Mouse (Mus musculus): ENCODE data around the gene Msi2.

Gene Msi2

GRCm38 (mm10) chr11:88614527-88615305, 103.6 kb downstream of the Msi2 start:
- DNase-seq (ENCODE audit: low spot score), result no peak

GRCm38 (mm10) chr11:88613771-88614526, 104.4 kb downstream of the Msi2 start:
- no peak for DNase-seq (ENCODE audit: low spot score)

- DNase-seq (ENCODE audit: low spot score), result no peak
Observed at GRCm38 (mm10) chr11:88613008-88613407, 105.3 kb downstream of the Msi2 start.

GRCm38 (mm10) chr11:88612141-88612540, 106.2 kb downstream of the Msi2 start:
- DNase-seq (ENCODE audit: low spot score), result no peak

- no peak for DNase-seq (ENCODE audit: low spot score)
Observed at GRCm38 (mm10) chr11:88610809-88611208, 107.5 kb downstream of the Msi2 start.

- DNase-seq (ENCODE audit: low spot score), result no peak
Observed at GRCm38 (mm10) chr11:88610112-88610511, 108.2 kb downstream of the Msi2 start.

- no peak for DNase-seq (ENCODE audit: low spot score)
Observed at GRCm38 (mm10) chr11:88608584-88608983, 109.7 kb downstream of the Msi2 start.

GRCm38 (mm10) chr11:88607725-88608383, 110.5 kb downstream of the Msi2 start:
- DNase-seq (ENCODE audit: low spot score), result no peak

- DNase-seq (ENCODE audit: low spot score), result no peak
Observed at GRCm38 (mm10) chr11:88605771-88606170, 112.5 kb downstream of the Msi2 start.

- DNase-seq (ENCODE audit: low spot score), result no peak
Observed at GRCm38 (mm10) chr11:88605098-88605525, 113.2 kb downstream of the Msi2 start.

- DNase-seq (ENCODE audit: low spot score), result no peak
Observed at GRCm38 (mm10) chr11:88604635-88605034, 113.7 kb downstream of the Msi2 start.

GRCm38 (mm10) chr11:88603366-88603765, 114.9 kb downstream of the Msi2 start:
- DNase-seq (ENCODE audit: low spot score), result no peak

GRCm38 (mm10) chr11:88602471-88603120, 115.7 kb downstream of the Msi2 start:
- DNase-seq (ENCODE audit: low spot score), result no peak

GRCm38 (mm10) chr11:88600194-88600593, 118.1 kb downstream of the Msi2 start:
- no peak for DNase-seq (ENCODE audit: low spot score)

- DNase-seq (ENCODE audit: low spot score), result no peak
Observed at GRCm38 (mm10) chr11:88599332-88600130, 118.8 kb downstream of the Msi2 start.

- DNase-seq (ENCODE audit: low spot score), result no peak
Observed at GRCm38 (mm10) chr11:88598848-88599175, 119.5 kb downstream of the Msi2 start.

GRCm38 (mm10) chr11:88598150-88598847, 120.0 kb downstream of the Msi2 start:
- DNase-seq (ENCODE audit: low spot score), result no peak

GRCm38 (mm10) chr11:88595616-88596015, 122.7 kb downstream of the Msi2 start:
- no peak for DNase-seq (ENCODE audit: low spot score)

GRCm38 (mm10) chr11:88594804-88595611, 123.3 kb downstream of the Msi2 start:
- no peak for DNase-seq (ENCODE audit: low spot score)

GRCm38 (mm10) chr11:88594010-88594409, 124.3 kb downstream of the Msi2 start:
- DNase-seq (ENCODE audit: low spot score), result no peak

Measured in testis, postnatal 10 days (tissue).